Mouse (Mus musculus) forebrain, embryonic 11.5 days (tissue): ENCODE measurements around the gene Kctd14. TPM values are rescaled to one million over a fixed set of nuclear protein-coding genes. Genes with fewer than 3 reads are reported as not detected.

Source experiments
- ATAC-seq: fragments of 200-750 bp; cut with Nextera tagmentation; replicated peaks from 2 replicates; pipeline ENCODE4 v1.8.0; 2017; ENCODE audit warnings: moderate TSS enrichment; ENCODE audit not compliant: low FRiP score
- DNase-seq: peaks from one replicate; pipeline ENCODE4 v3.0.0-alpha.2; 2017; ENCODE audit warnings: low spot score
- H3K27ac ChIP-seq: fragments of 300-500 bp; sonication (generic); 2 replicates; pipeline ENCODE4 v1.5.1; 2014; ENCODE audit warnings: low read depth, low read length
- H3K27me3 ChIP-seq: fragments of 300-500 bp; sonication (generic); 2 replicates; pipeline ENCODE4 v1.6.1; 2014; ENCODE audit warnings: mild to moderate bottlenecking, low read length, mixed read lengths; ENCODE audit not compliant: control insufficient read depth, insufficient read depth
- H3K36me3 ChIP-seq: fragments of 300-500 bp; sonication (generic); 2 replicates; pipeline ENCODE4 v1.6.1; 2014; ENCODE audit warnings: mild to moderate bottlenecking, low read length, moderate library complexity, mixed read lengths; ENCODE audit not compliant: control insufficient read depth, insufficient read depth
- H3K4me1 ChIP-seq: fragments of 300-500 bp; sonication (generic); replicated peaks from 2 replicates; pipeline ENCODE4 v1.6.1; 2014; ENCODE audit warnings: low read length, mixed read lengths; ENCODE audit not compliant: control insufficient read depth, insufficient read depth
- H3K4me2 ChIP-seq: fragments of 300-500 bp; sonication (generic); 2 replicates; pipeline ENCODE4 v1.6.1; 2014; ENCODE audit warnings: low read depth, mild to moderate bottlenecking, low read length, moderate library complexity, mixed read lengths; ENCODE audit not compliant: severe bottlenecking
- H3K4me3 ChIP-seq: fragments of 300-500 bp; sonication (generic); 2 replicates; pipeline ENCODE4 v1.5.1; 2014; ENCODE audit warnings: low read depth, low read length
- H3K9ac ChIP-seq: fragments of 300-500 bp; sonication (generic); 2 replicates; pipeline ENCODE4 v1.6.1; 2014; ENCODE audit warnings: low read length
- H3K9me3 ChIP-seq: fragments of 300-500 bp; sonication (generic); 2 replicates; pipeline ENCODE4 v1.6.1; 2016; ENCODE audit warnings: low read length, mixed read lengths; ENCODE audit not compliant: control insufficient read depth
- WGBS: fragments of 180-500 bp; shearing (Covaris S2); extraction: QIAGEN DNeasy Blood & Tissue Kit; methylation state at CpG from one replicate; pipeline ENCODE4 v1.1.7; 2014; 5-methylcytosine and 5-hydroxymethylcytosine counted together
- polyA plus RNA-seq: library from polyadenylated mRNA; unstranded; fragments of >200 nt; fragmentation: Nextera tagmentation; extraction: Ambion mirVana; gene quantifications from 2 replicates; pipeline ENCODE4 v1.2.1, GENCODE M21; 2014

Gene Kctd14
- polyA plus RNA-seq, 1 experiment from 2014 or later: 1.3 TPM

DNA sequence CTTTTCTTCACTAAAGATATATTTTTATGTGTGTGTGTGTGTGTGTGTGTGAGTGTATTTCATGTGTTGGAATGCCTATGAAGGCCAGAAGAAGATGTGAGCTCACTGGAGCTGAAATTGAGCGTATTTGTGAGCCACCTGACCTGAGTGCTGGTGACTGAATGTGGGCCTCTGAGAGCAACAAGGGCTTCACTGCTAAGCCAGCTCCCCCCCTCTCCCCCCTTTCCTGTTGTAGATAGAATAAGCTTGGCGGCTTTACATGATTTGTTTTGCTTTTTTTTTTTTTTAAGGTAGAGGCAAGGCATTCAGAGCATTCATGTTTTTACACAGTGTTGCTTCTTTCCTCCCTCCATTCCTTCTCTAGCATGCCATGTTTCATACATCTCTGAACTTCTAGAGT is 32.3 kb downstream of the Kctd14 start:
- no peak overlapping the region for H3K4me2 ChIP-seq
- H3K9me3 ChIP-seq: no peaks in the 10 kb centered on the region
- 83% methylated on average over 2 of the region's 2 CpGs for WGBS
- no peak for ATAC-seq
- no peak overlapping the region for H3K4me3 ChIP-seq
- no peak for DNase-seq
- peaks cover 4% of the 10 kb centered on the region for H3K4me1 ChIP-seq
- H3K27ac ChIP-seq: no peak overlapping the region
- peaks cover 3% of the 10 kb centered on the region; the same call in 1 of the 2 replicates for H3K36me3 ChIP-seq
- H3K27me3 ChIP-seq: no peaks in the 10 kb centered on the region
- no peak overlapping the region for H3K9ac ChIP-seq

DNA sequence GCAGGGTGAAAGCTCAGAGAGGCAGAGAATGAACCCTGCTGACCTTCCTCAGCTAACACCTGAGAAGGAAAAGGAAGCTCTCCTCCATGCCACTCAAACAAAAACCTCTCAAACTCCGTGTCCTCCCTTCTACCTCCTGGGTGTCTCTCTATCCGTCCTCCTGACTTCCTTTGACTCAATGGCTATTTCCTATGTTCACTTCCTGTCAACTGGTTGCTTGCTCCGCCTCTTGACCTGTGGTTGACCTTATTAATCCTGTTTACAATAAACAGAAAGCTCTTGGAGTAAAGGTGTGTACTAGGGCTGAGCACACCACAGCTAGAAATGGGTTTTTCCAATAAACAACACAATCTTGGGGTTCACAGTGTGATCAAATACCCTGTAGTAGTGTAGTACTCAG is 40.0 kb downstream of the Kctd14 start:
- H3K9ac ChIP-seq: no peak overlapping the region
- no peaks in the 10 kb centered on the region for H3K27me3 ChIP-seq
- no peak overlapping the region for H3K27ac ChIP-seq
- no peaks in the 10 kb centered on the region for H3K9me3 ChIP-seq
- H3K4me2 ChIP-seq: no peak overlapping the region
- H3K4me3 ChIP-seq: no peak overlapping the region
- DNase-seq (no peak), ATAC-seq (no peak)
- H3K36me3 ChIP-seq: peaks cover 4% of the 10 kb centered on the region; the same call in 1 of the 2 replicates
- WGBS: 75% methylated on average over 3 of the region's 3 CpGs
- H3K4me1 ChIP-seq: no peaks in the 10 kb centered on the region

DNA sequence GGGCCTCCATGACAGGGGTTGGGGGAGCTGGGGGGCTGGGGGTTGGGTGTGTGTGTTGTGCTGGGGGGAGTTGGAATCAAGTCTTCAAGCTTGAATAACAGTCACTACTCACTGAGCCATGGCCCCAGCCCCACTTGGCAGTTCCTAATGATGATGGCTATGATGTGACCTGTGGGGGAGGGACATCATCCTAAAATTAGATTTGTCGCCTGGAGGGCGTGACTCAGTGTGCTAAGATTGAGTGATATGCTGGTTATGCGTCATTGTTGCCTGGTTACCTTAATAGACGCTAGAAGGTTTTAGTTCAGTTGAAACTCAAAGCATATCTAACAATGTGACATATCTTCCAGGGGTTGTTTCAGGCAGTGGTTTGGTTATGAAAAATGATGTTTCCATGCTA is 41.3 kb downstream of the Kctd14 start:
- DNase-seq (no peak), ATAC-seq (no peak)
- Histone ChIP-seq H3K9ac (no peak overlapping the region), H3K4me3 (no peak overlapping the region), H3K27me3 (no peaks in the 10 kb centered on the region), H3K4me2 (no peak overlapping the region), H3K36me3 (peaks cover 4% of the 10 kb centered on the region; the same call in 1 of the 2 replicates), H3K9me3 (no peaks in the 10 kb centered on the region), H3K4me1 (no peaks in the 10 kb centered on the region), H3K27ac (no peak overlapping the region)
- 98% methylated on average over 4 of the region's 4 CpGs for WGBS

DNA sequence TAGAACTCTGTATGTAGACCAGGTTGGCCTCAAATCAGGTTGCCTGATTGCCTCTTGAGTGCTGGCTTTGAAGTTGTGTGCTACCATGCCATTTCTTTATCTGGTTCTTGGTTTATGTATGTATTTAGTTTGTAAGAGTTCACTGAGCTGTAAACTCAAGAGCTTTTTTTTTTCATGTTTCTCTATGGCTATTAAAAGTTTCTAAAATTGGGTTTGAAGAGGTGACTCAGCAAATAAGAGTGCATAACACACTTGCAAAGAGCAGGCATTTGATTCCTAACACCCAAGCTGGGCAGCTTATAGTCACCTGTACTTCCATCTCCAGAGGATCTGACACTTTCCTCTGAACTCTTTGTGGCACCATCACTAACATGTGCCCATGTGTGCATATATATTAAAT is 43.9 kb downstream of the Kctd14 start:
- H3K9ac ChIP-seq: no peak overlapping the region
- no peak overlapping the region for H3K4me3 ChIP-seq
- H3K4me2 ChIP-seq: no peak overlapping the region
- H3K9me3 ChIP-seq: no peaks in the 10 kb centered on the region
- no peak overlapping the region for H3K27ac ChIP-seq
- peaks cover 2% of the 10 kb centered on the region; the same call in 1 of the 2 replicates for H3K36me3 ChIP-seq
- ATAC-seq (no peak), DNase-seq (no peak)
- no peaks in the 10 kb centered on the region for H3K4me1 ChIP-seq
- no peaks in the 10 kb centered on the region for H3K27me3 ChIP-seq

DNA sequence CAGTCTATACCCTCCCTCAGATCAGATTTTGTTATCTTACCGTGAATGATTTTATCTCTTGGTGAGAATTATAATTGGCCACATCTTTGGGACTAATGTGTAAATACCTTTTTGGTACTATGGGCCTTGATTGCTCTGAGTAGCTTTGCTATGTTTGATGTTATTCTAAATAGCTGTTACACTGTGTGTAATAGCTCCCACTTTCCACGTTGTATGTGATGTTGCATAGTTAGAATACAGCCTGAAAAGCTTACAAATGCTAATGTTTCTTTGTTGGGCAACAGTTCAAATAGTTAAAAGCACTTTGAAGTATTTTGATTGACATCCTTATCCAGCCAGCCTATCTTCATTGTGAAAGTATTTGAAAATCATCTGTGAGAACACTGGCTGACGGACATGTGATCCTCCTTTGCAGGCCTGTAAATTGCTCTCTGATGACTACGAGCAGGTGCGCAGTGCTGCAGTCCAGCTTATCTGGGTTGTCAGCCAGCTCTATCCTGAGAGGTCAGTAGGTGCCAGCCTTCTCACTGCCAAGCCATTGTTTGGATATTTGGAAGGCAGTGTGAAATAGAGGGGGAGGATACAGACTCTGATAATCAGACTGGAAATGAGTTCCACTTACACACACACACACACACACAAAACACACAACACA is 49.6 kb downstream of the Kctd14 start:
- WGBS: 90% methylated on average over 5 of the region's 5 CpGs
- DNase-seq: no peak
- no peak overlapping the region for H3K4me3 ChIP-seq
- no peak overlapping the region for H3K27ac ChIP-seq
- H3K4me2 ChIP-seq: no peak overlapping the region
- ATAC-seq: no peak
- H3K4me1 ChIP-seq: no peaks in the 10 kb centered on the region
- H3K9me3 ChIP-seq: no peaks in the 10 kb centered on the region
- no peak overlapping the region for H3K9ac ChIP-seq
- no peaks in the 10 kb centered on the region for H3K27me3 ChIP-seq
- no peaks in the 10 kb centered on the region for H3K36me3 ChIP-seq

Other genes starting within 250 kb of the Kctd14 start
- 2.8 and 2.9 TPM in 2 replicates for gene Usp35, start 119.3 kb upstream of the Kctd14 start, polyA plus RNA-seq
- gene Kctd21, start 119.0 kb upstream of the Kctd14 start, polyA plus RNA-seq: 4.7 and 4.8 TPM in 2 replicates
- 44.1 and 44.6 TPM in 2 replicates for gene Alg8, start 79.7 kb upstream of the Kctd14 start, polyA plus RNA-seq
- gene Ndufc2, start 51.3 kb upstream of the Kctd14 start, polyA plus RNA-seq: 307 and 339 TPM in 2 replicates
- 0.28 TPM in 1 of 2 replicates, not detected in the other for gene Thrsp, start 33.6 kb upstream of the Kctd14 start, polyA plus RNA-seq
- 63.4 and 71.5 TPM in 2 replicates for gene Ints4, start 29.6 kb downstream of the Kctd14 start, polyA plus RNA-seq
- 30.5 and 34.3 TPM in 2 replicates for gene Aamdc, start 128.2 kb downstream of the Kctd14 start, polyA plus RNA-seq
- 25.7 and 25.8 TPM in 2 replicates for gene Rsf1, start 128.6 kb downstream of the Kctd14 start, polyA plus RNA-seq
- gene Clns1a, start 245.3 kb downstream of the Kctd14 start, polyA plus RNA-seq: 250 and 257 TPM in 2 replicates